Mouse (Mus musculus) olfactory bulb, adult 2 months (tissue): ENCODE results near the gene Gtpbp4.

Experiments used
- CTCF ChIP-seq: fragments of 200-500 bp; IDR thresholded peaks from 2 replicates; pipeline ENCODE4 v1.5.1; 2012; ENCODE audit warnings: low read depth, mild to moderate bottlenecking, low read length, moderate library complexity; ENCODE audit not compliant: insufficient read depth
- POLR2A ChIP-seq: fragments of 200-500 bp; IDR thresholded peaks from 2 replicates; pipeline ENCODE4 v1.6.1; 2012; ENCODE audit warnings: mild to moderate bottlenecking, low read depth, low read length, moderate library complexity; ENCODE audit not compliant: insufficient read depth

GRCm38 (mm10) chr13:9011596-9012350 lies 15.9 kb upstream of the Gtpbp4 start:
- no peak for TF ChIP-seq POLR2A
- TF ChIP-seq CTCF = no peak
